Mouse (Mus musculus) testis, adult 2 months (tissue): ENCODE data around the gene Rbm8a. TPM values are rescaled to one million over a fixed set of nuclear protein-coding genes. Genes with fewer than 3 reads are reported as not detected.

Experiments
- H3K27ac ChIP-seq: fragments of 200-500 bp; 2 replicates; pipeline ENCODE4 v1.5.1; 2012; ENCODE audit warnings: low read depth, low read length; ENCODE audit not compliant: control insufficient read depth, insufficient read depth
- H3K27me3 ChIP-seq: fragments of 200-500 bp; 2 replicates; pipeline ENCODE4 v1.6.1; 2012; ENCODE audit warnings: mild to moderate bottlenecking, low read length, moderate library complexity; ENCODE audit not compliant: control insufficient read depth, insufficient read depth
- H3K36me3 ChIP-seq: fragments of 200-500 bp; 2 replicates; pipeline ENCODE4 v1.6.1; 2012; ENCODE audit warnings: mild to moderate bottlenecking, low read length; ENCODE audit not compliant: control insufficient read depth, insufficient read depth
- H3K4me1 ChIP-seq: fragments of 200-500 bp; 2 replicates; pipeline ENCODE4 v1.6.1; 2012; ENCODE audit warnings: low read length; ENCODE audit not compliant: control insufficient read depth, insufficient read depth
- H3K4me3 ChIP-seq: fragments of 200-500 bp; 2 replicates; pipeline ENCODE4 v1.5.1; 2012; ENCODE audit warnings: low read depth, mild to moderate bottlenecking, low read length, moderate library complexity, mixed read lengths; ENCODE audit not compliant: control insufficient read depth
- CTCF ChIP-seq: fragments of 200-500 bp; IDR thresholded peaks from 2 replicates; pipeline ENCODE4 v1.5.1; 2012; ENCODE audit warnings: low read depth, mild to moderate bottlenecking, inconsistent platforms, low read length, moderate library complexity; ENCODE audit not compliant: control insufficient read depth, insufficient read depth, insufficient replicate concordance
- POLR2A ChIP-seq: fragments of 200-500 bp; IDR thresholded peaks from 2 replicates; pipeline ENCODE4 v1.6.1; 2012; ENCODE audit warnings: low read depth, mild to moderate bottlenecking, inconsistent platforms, low read length, moderate library complexity; ENCODE audit not compliant: control insufficient read depth
- polyA plus RNA-seq: library from polyadenylated mRNA; depleted of rRNA; stranded (reverse); fragments of >200 nt; gene quantifications from 2 replicates; pipeline ENCODE4 v1.2.3, GENCODE M21; 2012; rRNA removed

Rbm8a gene
- polyA plus RNA-seq, 1 experiment, result 8.0 TPM

DNA sequence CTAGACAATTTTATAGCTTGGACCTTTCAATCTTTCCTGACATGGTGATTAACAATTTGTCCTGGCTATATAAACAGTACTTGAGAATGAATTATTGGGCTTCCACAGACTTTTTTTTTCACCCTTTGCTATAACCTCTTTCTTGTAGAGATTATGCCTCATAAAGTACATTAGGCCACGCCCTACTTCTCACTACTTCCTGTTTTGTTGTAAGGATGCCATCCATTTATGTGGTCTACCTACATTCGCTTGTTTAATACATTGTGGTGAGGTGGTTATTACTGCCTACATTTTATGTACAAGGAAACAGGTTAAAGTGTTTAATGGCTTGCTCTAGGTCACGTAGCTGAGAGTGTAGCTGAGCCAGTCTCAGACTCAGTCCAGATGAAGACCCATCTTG lies 45.4 kb downstream of the Rbm8a start:
- Histone ChIP-seq H3K4me3 (no peak overlapping the region), H3K4me1 (peaks cover 10% of the 10 kb centered on the region), H3K36me3 (no peaks in the 10 kb centered on the region), H3K27me3 (no peaks in the 10 kb centered on the region), H3K27ac (no peak overlapping the region)
- no peak for TF ChIP-seq POLR2A
- no peak for TF ChIP-seq CTCF

DNA sequence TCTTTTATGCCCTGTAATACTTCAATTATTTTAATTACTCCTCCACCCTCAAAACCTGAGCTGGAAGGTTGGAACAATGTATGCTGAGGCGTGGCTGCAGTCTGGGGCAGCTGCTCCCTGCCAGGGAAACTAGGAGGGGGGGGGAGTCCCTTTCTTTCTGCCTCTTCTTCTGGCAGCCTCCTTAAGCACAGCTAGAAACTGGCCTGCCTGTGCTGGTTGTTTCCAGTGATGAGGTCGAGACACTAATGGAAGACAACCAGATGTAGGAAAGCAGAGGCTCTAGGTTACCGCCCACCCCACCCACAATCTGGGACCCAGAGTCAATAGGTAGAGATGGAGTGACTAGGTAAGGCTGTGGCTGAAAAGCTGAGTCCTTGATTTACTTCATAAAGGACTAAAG lies 46.0 kb downstream of the Rbm8a start:
- peaks cover 6% of the 10 kb centered on the region for H3K4me1 ChIP-seq
- no peak overlapping the region for H3K27ac ChIP-seq
- no peak for TF ChIP-seq CTCF
- TF ChIP-seq POLR2A, result no peak
- no peak overlapping the region for H3K4me3 ChIP-seq
- H3K36me3 ChIP-seq, result no peaks in the 10 kb centered on the region
- H3K27me3 ChIP-seq, result no peaks in the 10 kb centered on the region

- Histone ChIP-seq H3K27me3 (no peaks in the 10 kb centered on the region), H3K4me1 (peaks cover 5% of the 10 kb centered on the region; the same call in 1 of the 2 replicates), H3K36me3 (no peaks in the 10 kb centered on the region), H3K27ac (no peak overlapping the region), H3K4me3 (no peak overlapping the region)
- TF ChIP-seq CTCF (no peak), POLR2A (no peak)
These were observed 48.7 kb downstream of the Rbm8a start for GRCm38 (mm10) chr3:96678456-96678855.

GRCm38 (mm10) chr3:96679159-96679674 lies 49.5 kb downstream of the Rbm8a start:
- H3K4me1 ChIP-seq, result peaks cover 9% of the 10 kb centered on the region; the same call in 1 of the 2 replicates
- no peak overlapping the region for H3K27ac ChIP-seq
- no peak overlapping the region for H3K4me3 ChIP-seq
- H3K36me3 ChIP-seq, result no peaks in the 10 kb centered on the region
- no peaks in the 10 kb centered on the region for H3K27me3 ChIP-seq
- TF ChIP-seq POLR2A (no peak), CTCF (no peak)

DNA sequence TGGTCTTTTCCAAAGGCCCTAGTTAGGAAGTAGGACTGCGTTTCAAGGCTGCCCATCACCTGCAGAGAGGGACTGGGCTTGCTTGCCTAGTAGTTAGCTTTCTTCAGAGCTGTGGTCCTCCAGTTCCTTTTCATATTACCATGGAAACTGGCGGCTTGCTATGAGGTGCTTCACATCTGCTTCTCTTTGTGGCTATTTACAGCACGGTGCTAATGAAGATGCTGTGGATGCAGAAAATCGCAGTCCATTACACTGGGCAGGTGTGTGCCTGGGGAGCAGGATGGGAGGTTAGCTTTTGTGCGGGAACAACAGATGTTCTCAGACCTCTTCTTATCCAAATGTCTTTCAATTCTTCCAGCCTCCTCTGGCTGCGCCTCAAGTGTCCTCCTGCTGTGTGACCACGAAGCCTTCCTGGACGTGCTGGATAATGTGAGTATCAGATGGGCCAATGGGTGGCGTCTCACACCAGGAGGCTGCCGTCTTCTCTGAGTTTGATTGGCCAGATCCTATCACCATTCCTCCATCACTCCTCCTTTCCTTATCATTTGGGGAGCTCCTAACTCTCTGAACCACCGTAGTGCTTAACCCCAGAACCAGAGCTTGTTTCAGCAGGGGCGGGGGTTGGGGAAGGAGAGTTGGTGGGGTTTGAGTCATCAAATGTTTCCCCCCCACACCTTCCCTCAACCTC lies 50.7 kb downstream of the Rbm8a start:
- TF ChIP-seq CTCF (no peak), POLR2A (no peak)
- no peak overlapping the region for H3K4me3 ChIP-seq
- H3K4me1 ChIP-seq, result peaks cover 13% of the 10 kb centered on the region; the same call in 1 of the 2 replicates
- no peaks in the 10 kb centered on the region for H3K36me3 ChIP-seq
- H3K27me3 ChIP-seq, result no peaks in the 10 kb centered on the region
- H3K27ac ChIP-seq, result no peak overlapping the region

Other genes with a start within 250 kb of the Rbm8a start
- 4.7 and 5.5 TPM in 2 replicates for gene BC107364, start 177.6 kb upstream of the Rbm8a start, polyA plus RNA-seq
- gene Hfe2, start 104.8 kb upstream of the Rbm8a start, polyA plus RNA-seq, result 7.8 and 9.0 TPM in 2 replicates
- gene Txnip, start 72.0 kb upstream of the Rbm8a start, polyA plus RNA-seq, result 73.8 and 75.5 TPM in 2 replicates
- not detected in 2 replicates for gene Gm16253, start 52.9 kb upstream of the Rbm8a start, polyA plus RNA-seq
- gene Polr3gl, start 35.8 kb upstream of the Rbm8a start, polyA plus RNA-seq, result 13.9 and 17.8 TPM in 2 replicates
- gene Ankrd34a, start 33.3 kb upstream of the Rbm8a start, polyA plus RNA-seq, result 0.12 TPM in 1 of 2 replicates, not detected in the other
- 6.2 and 8.1 TPM in 2 replicates for gene Lix1l, start 28.8 kb upstream of the Rbm8a start, polyA plus RNA-seq
- 90.1 and 107 TPM in 2 replicates for gene Pex11b, start 5.4 kb downstream of the Rbm8a start, polyA plus RNA-seq
- gene Gm42957, start 5.5 kb downstream of the Rbm8a start, polyA plus RNA-seq, result 0.05 and 0.06 TPM in 2 replicates
- 1.0 and 1.2 TPM in 2 replicates for gene Itga10, start 15.7 kb downstream of the Rbm8a start, polyA plus RNA-seq
- gene Ankrd35, start 40.2 kb downstream of the Rbm8a start, polyA plus RNA-seq, result 0.48 and 0.52 TPM in 2 replicates
- gene Pias3, start 66.5 kb downstream of the Rbm8a start, polyA plus RNA-seq, result 6.9 and 7.2 TPM in 2 replicates
- gene Nudt17, start 78.6 kb downstream of the Rbm8a start, polyA plus RNA-seq, result 2.1 TPM in 2 replicates
- gene Polr3c, start 97.7 kb downstream of the Rbm8a start, polyA plus RNA-seq, result 40.1 and 40.4 TPM in 2 replicates
- gene Rnf115, start 97.7 kb downstream of the Rbm8a start, polyA plus RNA-seq, result 8.4 and 9.4 TPM in 2 replicates
- 132 and 143 TPM in 2 replicates for gene Pdzk1, start 199.4 kb downstream of the Rbm8a start, polyA plus RNA-seq
- gene Cd160, start 199.4 kb downstream of the Rbm8a start, polyA plus RNA-seq, result not detected in 2 replicates